In genomic region chr12:15816254-15816605, GRCm38 (mm10) we compare ENCODE assay signal across 7 mouse cellular contexts. TPM values are rescaled to one million over a fixed set of nuclear protein-coding genes. Genes with fewer than 3 reads are reported as not detected.
DNase-seq lines count a peak whose midpoint lies in the region; ATAC-seq and TF ChIP-seq lines count a peak whose summit lies in the region.

No protein-coding gene starts in this region.

- peak; percentile 64 for DNase-seq in retina, adult 2 months (ENCODE audit: low read depth, low spot score)
- no peak for DNase-seq in retina, postnatal 1 day
- peak; percentile 74 for DNase-seq in embryonic facial prominence, embryonic 10.5 days (ENCODE audit: low spot score)
- DNase-seq in limb, embryonic 14.5 days (ENCODE audit: low spot score), result no peak
- peak; percentile 35 for DNase-seq in midbrain, postnatal 0 days (ENCODE audit: low spot score)
- DNase-seq in testis, postnatal 14 days (ENCODE audit: low spot score), result peak; percentile 25

- peak overlapping the region; percentile 96 for H3K27ac ChIP-seq in embryonic facial prominence, embryonic 10.5 days (replicated peaks)
- peak overlapping the region; percentile 100 for H3K27ac ChIP-seq in heart, embryonic 16.5 days (ENCODE audit: low read length)
- peak overlapping the region; percentile 97 for H3K27ac ChIP-seq in limb, embryonic 14.5 days (replicated peaks; ENCODE audit: low read depth, low read length)
- peak overlapping the region; percentile 94 for H3K27ac ChIP-seq in midbrain, postnatal 0 days (ENCODE audit: low read depth, low read length)

- peak; percentile 10; the same call in 1 of the 2 replicates for ATAC-seq in heart, embryonic 16.5 days (replicated peaks; ENCODE audit: extremely low read depth, insufficient read depth, low FRiP score)
- ATAC-seq in limb, embryonic 14.5 days (ENCODE audit: low FRiP score, low read depth), result peak; percentile 6; the same call in 1 of the 2 replicates
- ATAC-seq in midbrain, postnatal 0 days (ENCODE audit: low FRiP score), result peak; percentile 42

- no peak for TF ChIP-seq CTCF in midbrain, postnatal 0 days (IDR thresholded peaks at IDR 0.05)

- under 1% methylated on average over 23 of the region's 23 CpGs for WGBS in embryonic facial prominence, embryonic 10.5 days
- under 1% methylated on average over 23 of the region's 23 CpGs for WGBS in heart, embryonic 16.5 days
- under 1% methylated on average over 23 of the region's 23 CpGs for WGBS in limb, embryonic 14.5 days
- WGBS in midbrain, postnatal 0 days, result 2% methylated on average over 23 of the region's 23 CpGs

- peaks cover 36% of the 10 kb centered on the region for H3K4me1 ChIP-seq in embryonic facial prominence, embryonic 10.5 days
- H3K4me1 ChIP-seq in heart, embryonic 16.5 days (ENCODE audit: control insufficient read depth, insufficient read depth, low read length), result peaks cover 15% of the 10 kb centered on the region
- H3K4me1 ChIP-seq in limb, embryonic 14.5 days (ENCODE audit: control insufficient read depth, insufficient read depth, low read length), result peaks cover 14% of the 10 kb centered on the region
- 0 out of 2 replicates have a peak, but pooled peaks cover 3% of the 10 kb centered on the region for H3K4me1 ChIP-seq in midbrain, postnatal 0 days (ENCODE audit: insufficient read depth, low read length)

- H3K9ac ChIP-seq in heart, embryonic 16.5 days (ENCODE audit: low read length), result peak overlapping the region; percentile 90
- H3K9ac ChIP-seq in limb, embryonic 14.5 days (ENCODE audit: low read depth, low read length, severe bottlenecking), result peak overlapping the region; percentile 84
- peak overlapping the region; percentile 90 for H3K9ac ChIP-seq in midbrain, postnatal 0 days (replicated peaks; ENCODE audit: low read length, poor library complexity, severe bottlenecking)

- H3K9me3 ChIP-seq in embryonic facial prominence, embryonic 10.5 days, result no peaks in the 10 kb centered on the region
- no peaks in the 10 kb centered on the region for H3K9me3 ChIP-seq in heart, embryonic 16.5 days (replicated peaks; ENCODE audit: control insufficient read depth, low read length)
- H3K9me3 ChIP-seq in limb, embryonic 14.5 days (ENCODE audit: control insufficient read depth, low read length), result no peaks in the 10 kb centered on the region
- no peaks in the 10 kb centered on the region for H3K9me3 ChIP-seq in midbrain, postnatal 0 days (ENCODE audit: low read length)

- 0 out of 2 replicates have a peak, but pooled peaks have one; percentile 28 for TF ChIP-seq POLR2A in limb, embryonic 14.5 days (IDR thresholded peaks at IDR 0.05; ENCODE audit: borderline replicate concordance, extremely low read depth, insufficient read depth, insufficient read length)

- H3K4me3 ChIP-seq in embryonic facial prominence, embryonic 10.5 days, result peak overlapping the region; percentile 83
- H3K4me3 ChIP-seq in heart, embryonic 16.5 days (ENCODE audit: low read length), result peak overlapping the region; percentile 75
- peak overlapping the region; percentile 67 for H3K4me3 ChIP-seq in limb, embryonic 14.5 days (replicated peaks; ENCODE audit: low read length)
- peak overlapping the region; percentile 95 for H3K4me3 ChIP-seq in midbrain, postnatal 0 days (ENCODE audit: low read depth, low read length)

- H3K27me3 ChIP-seq in embryonic facial prominence, embryonic 10.5 days (replicated peaks; ENCODE audit: low read depth, poor library complexity, severe bottlenecking), result no peaks in the 10 kb centered on the region
- H3K27me3 ChIP-seq in heart, embryonic 16.5 days (ENCODE audit: control insufficient read depth, insufficient read depth, low read length), result no peaks in the 10 kb centered on the region
- no peaks in the 10 kb centered on the region for H3K27me3 ChIP-seq in limb, embryonic 14.5 days (ENCODE audit: control insufficient read depth, insufficient read depth, low read length)
- H3K27me3 ChIP-seq in midbrain, postnatal 0 days (ENCODE audit: insufficient read depth, low read length), result no peaks in the 10 kb centered on the region

- H3K4me2 ChIP-seq in heart, embryonic 16.5 days (ENCODE audit: low read depth, low read length), result peak overlapping the region; percentile 85
- peak overlapping the region; percentile 73 for H3K4me2 ChIP-seq in limb, embryonic 14.5 days (replicated peaks; ENCODE audit: low read depth, low read length, severe bottlenecking)
- H3K4me2 ChIP-seq in midbrain, postnatal 0 days (ENCODE audit: low read depth, low read length, poor library complexity, severe bottlenecking), result peak overlapping the region; percentile 66

- H3K36me3 ChIP-seq in embryonic facial prominence, embryonic 10.5 days (replicated peaks), result no peaks in the 10 kb centered on the region
- no peaks in the 10 kb centered on the region for H3K36me3 ChIP-seq in heart, embryonic 16.5 days (ENCODE audit: control insufficient read depth, insufficient read depth)
- H3K36me3 ChIP-seq in limb, embryonic 14.5 days (ENCODE audit: control insufficient read depth, insufficient read depth, low read length), result no peaks in the 10 kb centered on the region
- no peaks in the 10 kb centered on the region for H3K36me3 ChIP-seq in midbrain, postnatal 0 days (ENCODE audit: insufficient read depth, low read length)

RNA-seq across cellular contexts. Expression of gene Trib2, which starts 0.5 kb away (rescaled TPM):
- polyA plus RNA-seq in embryonic facial prominence, embryonic 10.5 days (2016; fragmentation: Nextera tagmentation; extraction: Ambion mirVana), result 33.8 and 43.4 TPM in 2 replicates
- 52.7 and 53.8 TPM in 2 replicates for polyA plus RNA-seq in heart, embryonic 16.5 days (2015; fragmentation: Nextera tagmentation; extraction: Ambion mirVana)
- polyA plus RNA-seq in limb, embryonic 14.5 days (2012; rRNA removed), result 44.7 and 53.0 TPM in 2 replicates
- 64.2 and 71.1 TPM in 2 replicates for polyA plus RNA-seq in limb, embryonic 14.5 days (2014; fragmentation: Nextera tagmentation; extraction: Ambion mirVana)
- total RNA-seq in midbrain, postnatal 0 days (2014; rRNA removed), result 185 and 189 TPM in 2 replicates
- 110 and 112 TPM in 2 replicates for polyA plus RNA-seq in midbrain, postnatal 0 days (2015; fragmentation: Nextera tagmentation; extraction: Ambion mirVana)

Comparison
In these comparisons a context has a peak if more than half of its experiments do, and no peak if none do; other contexts are left out.
1. DNase-seq: peak in retina, adult 2 months (single experiment), embryonic facial prominence, embryonic 10.5 days (single experiment), midbrain, postnatal 0 days (single experiment) and testis, postnatal 14 days (single experiment); none in retina, postnatal 1 day (single experiment) and limb, embryonic 14.5 days (single experiment).
2. Peak in every context shown above with its lines, with median percentiles within 50 percentile points of each other: H3K27ac ChIP-seq, H3K4me3 ChIP-seq, ATAC-seq, H3K4me2 ChIP-seq and H3K9ac ChIP-seq.